Mouse (Mus musculus) ovary, adult 10 weeks (tissue): ENCODE results near the gene Rp2. TPM values are rescaled to one million over a fixed set of nuclear protein-coding genes. Genes with fewer than 3 reads are reported as not detected.

Source experiments
- polyA plus RNA-seq: library from polyadenylated mRNA; stranded (reverse); fragments of 350-450 nt; fragmentation: Illumina TruSeq; extraction: RNeasy Lipid Tissue Mini Kit (QIAGEN cat#74804); gene quantifications from one replicate; pipeline ENCODE4 v1.2.3, GENCODE M21; 2014

Rp2 gene
- 95.9 TPM for polyA plus RNA-seq

DNA sequence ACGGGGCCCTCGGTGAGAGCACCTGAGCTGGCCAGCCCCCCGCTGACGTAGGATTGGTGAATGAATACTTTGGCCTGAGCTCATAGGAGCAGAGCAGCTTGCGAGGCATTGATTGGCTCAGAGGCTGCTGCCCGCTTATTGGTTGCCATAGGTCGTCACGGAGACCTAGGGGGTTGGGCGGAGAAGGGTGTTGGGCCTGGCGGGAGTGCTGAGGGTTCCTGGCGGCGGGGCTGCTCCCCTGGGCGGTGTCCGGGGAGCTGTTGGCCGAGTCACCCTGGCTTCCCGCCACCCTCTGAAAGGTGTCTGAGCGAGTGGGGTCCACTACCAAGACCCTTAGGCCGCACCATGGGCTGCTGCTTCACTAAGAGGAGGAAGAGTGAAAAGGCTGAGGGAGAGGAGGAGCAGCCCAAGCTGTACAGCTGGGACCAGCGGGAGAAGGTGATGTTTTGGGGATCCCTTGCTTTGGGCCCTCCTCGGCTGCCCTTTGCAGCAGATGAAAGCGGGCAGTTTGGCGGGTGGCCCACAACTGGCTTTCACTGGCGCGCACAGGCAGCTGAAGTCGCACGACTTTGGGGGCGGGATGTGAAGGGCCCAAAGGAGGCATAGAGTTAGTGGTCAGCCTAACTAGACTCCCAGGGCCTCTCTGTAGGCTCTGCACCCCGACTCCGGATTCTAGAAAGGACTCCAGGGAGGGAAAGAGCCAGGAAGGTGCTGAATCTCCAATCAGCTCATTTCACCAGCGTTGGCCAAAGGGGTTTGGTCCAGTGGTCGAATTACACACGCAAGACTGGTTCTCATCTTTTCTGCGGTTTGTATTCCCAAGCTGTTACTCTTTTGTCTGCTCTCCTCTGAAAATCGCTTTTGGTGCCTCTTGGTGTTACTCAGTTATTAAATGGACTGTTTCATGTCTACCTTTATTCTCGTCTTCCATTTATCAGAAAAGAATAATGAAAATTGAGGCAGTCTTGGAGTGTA, at the start of gene Rp2:
Gene Rp2 (plus strand): TSS at position 91 of the 975 bp plus-strand sequence.

DNA sequence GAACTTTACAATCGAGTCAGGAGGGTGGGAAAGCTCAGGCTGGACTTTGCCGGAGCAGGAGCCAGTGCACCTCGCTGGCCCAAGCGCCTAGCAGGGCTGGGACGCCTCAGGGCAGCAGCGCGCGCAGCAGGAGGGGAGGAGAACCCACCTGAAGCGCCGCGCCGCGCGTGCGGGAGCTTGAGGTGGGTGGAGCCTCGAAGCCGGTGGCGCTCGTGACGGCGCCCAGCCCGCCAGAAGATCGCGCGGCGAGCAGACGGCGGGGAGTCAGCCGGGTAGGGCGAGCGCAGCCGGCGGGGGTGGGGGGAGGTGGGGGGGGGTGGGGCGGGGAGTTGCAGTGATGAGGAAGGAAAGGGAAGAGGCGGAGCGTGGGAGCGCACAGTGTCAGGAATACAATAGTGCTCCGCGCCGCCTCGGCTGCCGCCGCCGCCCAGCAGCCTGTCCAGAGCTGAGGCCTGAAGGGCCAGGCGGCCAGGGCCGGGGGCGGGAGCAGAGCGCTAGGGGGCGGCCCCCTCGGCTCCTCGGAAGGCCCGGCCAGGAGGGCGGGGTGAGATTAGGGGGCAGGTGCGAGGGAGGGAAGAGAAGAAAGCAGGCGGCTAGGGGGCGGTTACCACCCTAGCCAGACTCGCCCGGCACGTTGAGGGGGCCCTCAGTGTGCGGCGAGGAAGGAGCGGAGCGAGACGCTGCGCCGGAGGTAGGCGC, 61.0 kb downstream of the Rp2 start, which contains the start of gene Jade3:
Gene Jade3 (plus strand): TSS at position 549 of the 699 bp plus-strand sequence.

Other genes with a start within 250 kb of the Rp2 start
- gene Slc9a7, start 72.7 kb upstream of the Rp2 start, polyA plus RNA-seq = 41.9 TPM
- 62.6 TPM for gene Jade3, start 61.2 kb downstream of the Rp2 start, polyA plus RNA-seq
- 5.9 TPM for gene Rgn, start 185.3 kb downstream of the Rp2 start, polyA plus RNA-seq